Mouse (Mus musculus): ENCODE results near the gene Vamp1.

DNA sequence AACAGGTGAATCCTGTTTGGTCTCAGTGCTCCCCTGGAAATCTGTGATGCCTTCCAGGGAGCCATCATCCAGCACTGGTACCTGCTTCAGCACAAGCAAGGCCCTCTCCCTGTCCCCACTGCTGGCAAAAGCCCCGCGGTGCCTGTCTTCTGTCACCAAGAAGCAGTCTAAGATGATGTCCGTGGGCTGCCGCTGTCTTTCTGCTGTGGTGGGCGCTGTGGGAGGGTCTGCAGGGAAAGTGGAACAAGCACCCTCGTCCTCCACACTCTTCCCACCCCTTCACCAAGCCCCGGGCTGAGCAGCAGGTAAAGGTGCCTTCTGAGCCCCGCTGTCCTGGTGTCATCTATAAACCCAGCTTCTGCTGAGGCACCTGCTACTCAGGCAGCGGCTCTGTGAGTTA is 15.2 kb downstream of the Vamp1 start:
- TF ChIP-seq POLR2A (IDR thresholded peaks at IDR 0.05; ENCODE audit: borderline replicate concordance, control insufficient read depth, low read depth, low read length) (no peak), CTCF (IDR thresholded peaks at IDR 0.05; ENCODE audit: control insufficient read depth, insufficient read depth, low read length) (no peak)
